ENCODE assay signal across 9 mouse cellular contexts in genomic region chr8:72354272-72354671, GRCm38 (mm10). TPM values are rescaled to one million over a fixed set of nuclear protein-coding genes. Genes with fewer than 3 reads are reported as not detected.
A peak's percentile ranks its signal among the peaks of the same experiment; 100 is the strongest.
DNase-seq lines count a peak whose midpoint lies in the region; ATAC-seq and TF ChIP-seq lines count a peak whose summit lies in the region.
"Had no signal": no experiment of that assay in that cellular context is flagged by ENCODE, and none has a peak within 500 bp of the region (broad histone marks: within the 10 kb centered on the region; RNA-seq: fewer than 3 reads in every experiment).

No protein-coding gene starts in this region.

- peak overlapping the region; percentile 21 for H3K27ac ChIP-seq in MEL (ENCODE audit: control insufficient read depth, low read depth, low read length)
- H3K27ac ChIP-seq: macrophage had no signal

- ATAC-seq in monocyte, adult 5-6 weeks (replicated peaks; ENCODE audit: insufficient number of reproducible peaks, low FRiP score, low TSS enrichment, poor library complexity, severe bottlenecking): peak; percentile 48

- no peaks in the 10 kb centered on the region for H3K9me3 ChIP-seq in MEL (replicated peaks; ENCODE audit: insufficient read depth, low read length)

- H3K4me1 ChIP-seq in MEL (ENCODE audit: control insufficient read depth in 1 of 2, insufficient read depth in 2 of 2, low read length in 2 of 2): peaks cover 0 to 37% of the 10 kb centered on the region in 2 experiments; a peak in 2 of 4 replicates

- no peak overlapping the region for H3K4me3 ChIP-seq in MEL (ENCODE audit: control insufficient read depth in 1 of 2, insufficient read depth in 1 of 2, low read depth in 2 of 2, low read length in 2 of 2)

- no peak for TF ChIP-seq RAD21 in MEL (IDR thresholded peaks at IDR 0.05; ENCODE audit: low read depth, low read length)

- no peak for TF ChIP-seq CTCF in MEL (IDR thresholded peaks at IDR 0.05 in 2 of 3, conservative IDR thresholded peaks at IDR 0.05 in 1 of 3; ENCODE audit: control insufficient read depth in 1 of 3, insufficient read depth in 1 of 3, low read depth in 2 of 3, low read length in 3 of 3, poor library complexity in 1 of 3, severe bottlenecking in 1 of 3)

- peak; percentile 73 for DNase-seq in MEL (ENCODE audit: low read depth, low spot score)
- peak; percentile 73 for DNase-seq in heart, adult 8-10 months (ENCODE audit: low spot score)
- peak; percentile 72 for DNase-seq in kidney, postnatal 14 days
- no peak for DNase-seq in cerebellum, adult 11-12 months
- no peak for DNase-seq in testis, postnatal 10 days (ENCODE audit: low spot score)
- DNase-seq in cerebellum, postnatal 10 days: no peak
- no peak for DNase-seq in layer of hippocampus, adult 11-12 months (ENCODE audit: low spot score)

- H3K36me3 ChIP-seq in MEL (ENCODE audit: control insufficient read depth in 1 of 2, insufficient read depth in 2 of 2, low read length in 2 of 2): peaks cover 0 to 29% of the 10 kb centered on the region in 2 experiments; a peak in 3 of 4 replicates

- no peak overlapping the region for H3K9ac ChIP-seq in MEL (ENCODE audit: control insufficient read depth, low read depth, low read length, poor library complexity, severe bottlenecking)

- TF ChIP-seq EP300 in MEL (IDR thresholded peaks at IDR 0.05; ENCODE audit: low read depth in 1 of 2, low read length in 2 of 2): peak; percentile 88 to 92

- no peak for TF ChIP-seq POLR2A in MEL (IDR thresholded peaks at IDR 0.05; ENCODE audit: control insufficient read depth in 1 of 2, insufficient read depth in 1 of 2, low read depth in 1 of 2, low read length in 2 of 2, poor library complexity in 1 of 2)

- H3K27me3 ChIP-seq in MEL (ENCODE audit: control insufficient read depth in 1 of 2, insufficient read depth in 2 of 2, low read length in 2 of 2): no peaks in the 10 kb centered on the region

- no peaks in the 10 kb centered on the region for H3K79me2 ChIP-seq in MEL (ENCODE audit: control insufficient read depth, insufficient read depth, low read length, poor library complexity)

TF ChIP-seq in MEL, 35 proteins besides CTCF, POLR2A, EP300 and RAD21:
- TF ChIP-seq ELF1 (IDR thresholded peaks at IDR 0.05; ENCODE audit: low read depth, low read length) (no peak; the same call in 1 of the 2 replicates), MYB (IDR thresholded peaks at IDR 0.05; ENCODE audit: low read depth, low read length) (no peak), ZNF384 (IDR thresholded peaks at IDR 0.05; ENCODE audit: low read depth, low read length) (peak; percentile 72), MAFK (IDR thresholded peaks at IDR 0.05; ENCODE audit: borderline replicate concordance, low read depth, low read length) (peak; percentile 65; the same call in 1 of the 2 replicates), TCF12 (IDR thresholded peaks at IDR 0.05; ENCODE audit: low read depth, low read length) (peak; percentile 77), MAX (IDR thresholded peaks at IDR 0.05; ENCODE audit: low read length) (no peak), CHD1 (IDR thresholded peaks at IDR 0.05; ENCODE audit: low read depth, low read length) (no peak), NELFE (IDR thresholded peaks at IDR 0.05; ENCODE audit: low read depth, low read length) (no peak), TBP (IDR thresholded peaks at IDR 0.05; ENCODE audit: low read depth, low read length) (no peak), ZMIZ1 (IDR thresholded peaks at IDR 0.05; ENCODE audit: low read depth, low read length) (no peak), POLR2AphosphoS5 (IDR thresholded peaks at IDR 0.05; ENCODE audit: borderline replicate concordance, low read depth, low read length) (no peak), ZC3H11A (IDR thresholded peaks at IDR 0.05; ENCODE audit: low read depth, low read length) (no peak), KAT2A (conservative IDR thresholded peaks at IDR 0.05; ENCODE audit: low read depth, low read length) (no peak), MXI1 (IDR thresholded peaks at IDR 0.05; ENCODE audit: low read depth, low read length) (no peak), USF2 (IDR thresholded peaks at IDR 0.05; ENCODE audit: borderline replicate concordance in 1 of 2, insufficient read depth in 1 of 2, low read depth in 1 of 2, low read length in 2 of 2) (no peak), TAL1 (IDR thresholded peaks at IDR 0.05; ENCODE audit: low read length) (peak; percentile 56), HCFC1 (IDR thresholded peaks at IDR 0.05; ENCODE audit: low read depth, low read length) (no peak), MAZ (IDR thresholded peaks at IDR 0.05; ENCODE audit: low read depth, low read length) (no peak), UBTF (IDR thresholded peaks at IDR 0.05; ENCODE audit: borderline replicate concordance, insufficient read depth, low read depth, low read length) (no peak), GATA1 (IDR thresholded peaks at IDR 0.05; ENCODE audit: low read depth, low read length) (peak; percentile 81), SIN3A (IDR thresholded peaks at IDR 0.05; ENCODE audit: low read length) (peak; percentile 50), E2F4 (IDR thresholded peaks at IDR 0.05; ENCODE audit: borderline replicate concordance, low read depth, low read length) (no peak), NRF1 (IDR thresholded peaks at IDR 0.05; ENCODE audit: insufficient read depth, low read depth, low read length, poor library complexity, severe bottlenecking) (no peak), GABPA (IDR thresholded peaks at IDR 0.05; ENCODE audit: low read depth, low read length) (no peak), ZKSCAN1 (IDR thresholded peaks at IDR 0.05; ENCODE audit: low read depth, low read length) (no peak), RCOR1 (IDR thresholded peaks at IDR 0.05; ENCODE audit: low read depth, low read length) (peak; percentile 100), USF1 (IDR thresholded peaks at IDR 0.05; ENCODE audit: low read depth, low read length) (no peak), SMC3 (IDR thresholded peaks at IDR 0.05; ENCODE audit: low read depth, low read length) (no peak), JUND (IDR thresholded peaks at IDR 0.05; ENCODE audit: low read depth, low read length) (no peak), CHD2 (IDR thresholded peaks at IDR 0.05; ENCODE audit: low read length) (no peak), ETS1 (IDR thresholded peaks at IDR 0.05; ENCODE audit: low read depth, low read length) (peak; percentile 52; the same call in 1 of the 2 replicates), MYC (IDR thresholded peaks at IDR 0.05; ENCODE audit: low read depth, low read length) (no peak), BHLHE40 (IDR thresholded peaks at IDR 0.05; ENCODE audit: borderline replicate concordance, low read depth, low read length) (peak; percentile 53), MEF2A (IDR thresholded peaks at IDR 0.05; ENCODE audit: extremely low read depth, insufficient replicate concordance, low read depth, low read length, poor library complexity, severe bottlenecking) (no peak), POLR2AphosphoS2 (IDR thresholded peaks at IDR 0.05; ENCODE audit: low read length) (no peak)

RNA-seq across cellular contexts. Expression of gene Klf2, which starts 35.4 kb away (rescaled TPM):
- not detected in 2 replicates for total RNA-seq in MEL (2012; rRNA removed)
- polyA plus RNA-seq in MEL (2012; ENCODE audit: insufficient read depth in 1 of 2, insufficient read length in 2 of 2, low read depth in 1 of 2, low replicate concordance in 2 of 2, missing spikeins in 1 of 2): not detected
- total RNA-seq in heart, adult 8-10 months (2022): 10 to 100 TPM; 40.3 to 74.6 (median 52.7) TPM
- total RNA-seq in monocyte, adult 5-6 weeks (2017): 183 to 225 TPM (median 194 TPM) in 3 replicates

RNA-seq across cellular contexts. Expression of gene Gm10282, which starts 49.2 kb away (rescaled TPM):
- total RNA-seq in MEL (2012; rRNA removed): 11.4 and 11.7 TPM in 2 replicates
- 100 to 1,000 TPM in 1 of 2 experiments, not detected in 1; 133 TPM for polyA plus RNA-seq in MEL (2012; ENCODE audit: insufficient read depth in 1 of 2, insufficient read length in 2 of 2, low read depth in 1 of 2, low replicate concordance in 2 of 2, missing spikeins in 1 of 2)
- total RNA-seq in heart, adult 8-10 months (2022): 1 to 10 TPM; 5.4 to 8.3 (median 7.5) TPM
- total RNA-seq in monocyte, adult 5-6 weeks (2017): 1.5 to 3.3 TPM (median 3.1 TPM) in 3 replicates

Comparison
In these comparisons a context has a peak if more than half of its experiments do, and no peak if none do; other contexts are left out.
1. DNase-seq: peak in MEL (single experiment), heart, adult 8-10 months (single experiment) and kidney, postnatal 14 days (single experiment); none in cerebellum, adult 11-12 months (single experiment), testis, postnatal 10 days (single experiment), cerebellum, postnatal 10 days (0 of 2) and layer of hippocampus, adult 11-12 months (single experiment).
2. RNA of gene Klf2, which starts 35.4 kb away (total RNA-seq): 183 to 225 TPM in monocyte, adult 5-6 weeks and 40.3 to 74.6 TPM in heart, adult 8-10 months; not detected in MEL; every median in the first group is over 10 times any median in the second.